Mouse (Mus musculus) liver, adult 2 months (tissue): ENCODE measurements around the gene Alkbh3.

Experiments used
- CTCF ChIP-seq: fragments of 200-500 bp; IDR thresholded peaks from 2 replicates; pipeline ENCODE4 v1.5.1; 2011; ENCODE audit warnings: low read depth, low read length, control low read depth
- POLR2A ChIP-seq: fragments of 200-500 bp; IDR thresholded peaks from 2 replicates; pipeline ENCODE4 v1.6.1; 2011; ENCODE audit warnings: low read length, control low read depth; ENCODE audit not compliant: insufficient read depth; ENCODE audit errors: extremely low read depth

- no peak for TF ChIP-seq CTCF
- no peak for TF ChIP-seq POLR2A
These were observed 39.0 kb upstream of the Alkbh3 start for GRCm38 (mm10) chr2:94049471-94050176.
